Mouse (Mus musculus) olfactory bulb, adult 2 months (tissue): ENCODE data around the gene Eno3. TPM values are rescaled to one million over a fixed set of nuclear protein-coding genes. Genes with fewer than 3 reads are reported as not detected.

Source experiments
- H3K27ac ChIP-seq: fragments of 200-500 bp; 2 replicates; pipeline ENCODE4 v1.5.1; 2012; ENCODE audit warnings: low read depth, low read length; ENCODE audit not compliant: insufficient read depth
- H3K4me1 ChIP-seq: fragments of 200-500 bp; 2 replicates; pipeline ENCODE4 v1.6.1; 2012; ENCODE audit warnings: low read length; ENCODE audit not compliant: control insufficient read depth, insufficient read depth
- H3K4me3 ChIP-seq: fragments of 200-500 bp; 2 replicates; pipeline ENCODE4 v1.5.1; 2012; ENCODE audit warnings: mild to moderate bottlenecking, low read depth, low read length, moderate library complexity; ENCODE audit not compliant: insufficient read depth
- CTCF ChIP-seq: fragments of 200-500 bp; IDR thresholded peaks from 2 replicates; pipeline ENCODE4 v1.5.1; 2012; ENCODE audit warnings: low read depth, mild to moderate bottlenecking, low read length, moderate library complexity; ENCODE audit not compliant: insufficient read depth
- POLR2A ChIP-seq: fragments of 200-500 bp; IDR thresholded peaks from 2 replicates; pipeline ENCODE4 v1.6.1; 2012; ENCODE audit warnings: mild to moderate bottlenecking, low read depth, low read length, moderate library complexity; ENCODE audit not compliant: insufficient read depth
- WGBS: fragments of 180-500 bp; shearing (Covaris S2); methylation state at CpG from one replicate; pipeline ENCODE4 v1.1.7; 2018; 5-methylcytosine and 5-hydroxymethylcytosine counted together
- polyA plus RNA-seq: library from polyadenylated mRNA; stranded (reverse); fragments of >200 nt; gene quantifications from 2 replicates; pipeline ENCODE4 v1.2.4, GENCODE M21; 2012; ENCODE audit warnings: low replicate concordance; ENCODE audit not compliant: missing spikeins, insufficient read depth, insufficient read length

Eno3 gene
- polyA plus RNA-seq, 1 experiment = not detected

- no peak for TF ChIP-seq POLR2A
- TF ChIP-seq CTCF = no peak
- Histone ChIP-seq H3K27ac (no peak overlapping the region), H3K4me1 (no peaks in the 10 kb centered on the region), H3K4me3 (no peak overlapping the region)
- WGBS = 80% methylated on average over 1 of the region's 1 CpGs
These were observed 18.7 kb upstream of the Eno3 start for GRCm38 (mm10) chr11:70638293-70638692.

- Histone ChIP-seq H3K4me1 (no peaks in the 10 kb centered on the region), H3K4me3 (no peak within 1 kb of the TSS), H3K27ac (no peak within 1 kb of the TSS)
- TF ChIP-seq CTCF = no peak
- TF ChIP-seq POLR2A = no peak
- WGBS = 57% methylated on average over 5 of the region's 5 CpGs
These were observed 18.2 kb upstream of the Eno3 start, which contains the start of gene Gp1ba for GRCm38 (mm10) chr11:70638714-70639278. TSS of gene Gp1ba (plus strand) at chr11:70639122.

GRCm38 (mm10) chr11:70639976-70640375 lies 17.0 kb upstream of the Eno3 start:
- Histone ChIP-seq H3K27ac (no peak overlapping the region), H3K4me1 (no peaks in the 10 kb centered on the region), H3K4me3 (no peak overlapping the region)
- 84% methylated on average over 8 of the region's 8 CpGs for WGBS
- TF ChIP-seq CTCF = no peak
- no peak for TF ChIP-seq POLR2A

GRCm38 (mm10) chr11:70641241-70641640 lies 15.8 kb upstream of the Eno3 start:
- H3K4me3 ChIP-seq = no peak overlapping the region
- 87% methylated on average over 7 of the region's 7 CpGs for WGBS
- TF ChIP-seq CTCF = no peak
- TF ChIP-seq POLR2A = no peak
- peaks cover 11% of the 10 kb centered on the region for H3K4me1 ChIP-seq
- no peak overlapping the region for H3K27ac ChIP-seq

- 93% methylated on average over 6 of the region's 6 CpGs for whole genome bisulfite sequencing
- Histone ChIP-seq H3K27ac (no peak overlapping the region), H3K4me3 (no peak overlapping the region), H3K4me1 (peaks cover 11% of the 10 kb centered on the region)
- TF ChIP-seq CTCF (no peak), POLR2A (no peak)
These were observed 14.0 kb upstream of the Eno3 start for GRCm38 (mm10) chr11:70643051-70643450.

GRCm38 (mm10) chr11:70644564-70645103 lies 12.4 kb upstream of the Eno3 start:
- Histone ChIP-seq H3K4me1 (peaks cover 16% of the 10 kb centered on the region), H3K27ac (no peak overlapping the region), H3K4me3 (no peak overlapping the region)
- 89% methylated on average over 8 of the region's 8 CpGs for WGBS
- TF ChIP-seq CTCF (no peak), POLR2A (no peak)

GRCm38 (mm10) chr11:70645461-70646258 lies 11.3 kb upstream of the Eno3 start:
- peak overlapping the region; percentile 90 for H3K4me3 ChIP-seq
- 81% methylated on average over 12 of the region's 12 CpGs for WGBS
- H3K27ac ChIP-seq = 0 out of 2 replicates have a peak overlapping the region, but pooled peaks have one; percentile 84
- TF ChIP-seq CTCF (no peak), POLR2A (no peak)
- H3K4me1 ChIP-seq = peaks cover 16% of the 10 kb centered on the region

GRCm38 (mm10) chr11:70646259-70646555 lies 10.8 kb upstream of the Eno3 start:
- 1% methylated on average over 3 of the region's 3 CpGs for WGBS
- no peak for TF ChIP-seq CTCF
- TF ChIP-seq POLR2A = no peak
- H3K4me3 ChIP-seq = peak overlapping the region; percentile 90
- peak overlapping the region; percentile 84 for H3K27ac ChIP-seq
- H3K4me1 ChIP-seq = peaks cover 16% of the 10 kb centered on the region

- H3K4me3 ChIP-seq = peak within 1 kb of the TSS; percentile 90
- H3K4me1 ChIP-seq = peaks cover 18% of the 10 kb centered on the region
- under 1% methylated on average over 63 of the region's 63 CpGs for WGBS
- H3K27ac ChIP-seq = peak within 1 kb of the TSS; percentile 93
- peak; percentile 94 for TF ChIP-seq POLR2A
- TF ChIP-seq CTCF = no peak
These were observed 10.0 kb upstream of the Eno3 start, which contains the start of the genes Rnf167 and Slc25a11 for GRCm38 (mm10) chr11:70646691-70647650. TSS of gene Rnf167 (plus strand) at chr11:70647235. TSS of gene Slc25a11 (minus strand) at chr11:70647479.
